Comparison of ENCODE assay signal across 22 mouse cellular contexts in the genomic region with DNA sequence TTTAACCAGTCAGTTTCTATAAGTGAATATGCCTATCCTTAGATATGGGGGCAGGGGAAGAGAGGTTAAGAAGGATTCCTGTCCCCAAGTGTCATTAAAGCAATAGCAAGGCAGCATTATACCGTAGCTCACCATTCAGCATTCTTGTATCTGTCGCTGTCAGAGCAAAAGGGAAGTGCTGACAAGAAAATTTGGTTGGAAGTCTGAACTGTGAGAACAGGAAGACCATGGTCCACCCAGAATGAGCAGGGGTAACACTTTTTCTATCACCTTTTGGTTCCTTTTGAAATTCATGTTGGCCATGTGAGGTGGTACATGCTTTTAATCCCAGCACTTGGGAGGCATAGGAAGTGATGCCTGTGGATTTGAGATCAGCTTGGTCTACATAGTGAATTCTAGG. TPM values are rescaled to one million over a fixed set of nuclear protein-coding genes. Genes with fewer than 3 reads are reported as not detected.
A peak's percentile ranks its signal among the peaks of the same experiment; 100 is the strongest.
DNase-seq lines count a peak whose midpoint lies in the region; ATAC-seq and TF ChIP-seq lines count a peak whose summit lies in the region.
"Had no signal": no experiment of that assay in that cellular context is flagged by ENCODE, and none has a peak within 500 bp of the region (broad histone marks: within the 10 kb centered on the region; RNA-seq: fewer than 3 reads in every experiment).

No protein-coding gene starts in this region.

- ATAC-seq in heart, embryonic 12.5 days (ENCODE audit: insufficient number of reproducible peaks, low FRiP score), result no peak
- no peak for ATAC-seq in lung, postnatal 0 days
- peak; percentile 24; the same call in 1 of the 2 replicates for ATAC-seq in common myeloid progenitor, adult 5-6 weeks (replicated peaks; ENCODE audit: low read depth, poor library complexity, severe bottlenecking)
- ATAC-seq: forebrain, embryonic 13.5 days; forebrain, postnatal 0 days had no signal

- no peaks in the 10 kb centered on the region for H3K36me3 ChIP-seq in heart, embryonic 12.5 days
- H3K36me3 ChIP-seq in lung, postnatal 0 days (ENCODE audit: insufficient read depth, low read length), result no peaks in the 10 kb centered on the region
- H3K36me3 ChIP-seq in megakaryocyte, embryonic 14.5 days (replicated peaks; ENCODE audit: low read length), result peaks cover 61% of the 10 kb centered on the region
- H3K36me3 ChIP-seq in limb, embryonic 10.5 days, result no peaks in the 10 kb centered on the region
- H3K36me3 ChIP-seq: embryonic facial prominence, embryonic 10.5 days; hindbrain, embryonic 10.5 days had no signal

- H3K27ac ChIP-seq in heart, embryonic 12.5 days (ENCODE audit: poor library complexity, severe bottlenecking), result no peak overlapping the region
- no peak overlapping the region for H3K27ac ChIP-seq in lung, postnatal 0 days (ENCODE audit: low read length)
- no peak overlapping the region for H3K27ac ChIP-seq in limb, embryonic 10.5 days
- H3K27ac ChIP-seq: embryonic facial prominence, embryonic 10.5 days; forebrain, embryonic 13.5 days; gastrocnemius, adult 2 months; heart, adult 2 months; hindbrain, embryonic 10.5 days; hindbrain, embryonic 14.5 days had no signal

- H3K4me2 ChIP-seq in heart, embryonic 12.5 days, result no peak overlapping the region
- 0 out of 2 replicates have a peak overlapping the region, but pooled peaks have one; percentile 1 for H3K4me2 ChIP-seq in lung, postnatal 0 days (replicated peaks; ENCODE audit: low read depth, low read length)
- H3K4me2 ChIP-seq: forebrain, embryonic 13.5 days; heart, embryonic 11.5 days; hindbrain, embryonic 14.5 days had no signal

- H3K9ac ChIP-seq in heart, embryonic 12.5 days, result no peak overlapping the region
- no peak overlapping the region for H3K9ac ChIP-seq in lung, postnatal 0 days (replicated peaks; ENCODE audit: low read depth)
- H3K9ac ChIP-seq: forebrain, embryonic 13.5 days; forebrain, postnatal 0 days; hindbrain, embryonic 14.5 days had no signal

- H3K4me1 ChIP-seq in heart, embryonic 12.5 days (replicated peaks), result peaks cover 7% of the 10 kb centered on the region
- H3K4me1 ChIP-seq in lung, postnatal 0 days (ENCODE audit: insufficient read depth, low read depth, low read length), result peaks cover 5% of the 10 kb centered on the region; the same call in 1 of the 2 replicates
- peaks cover 74% of the 10 kb centered on the region for H3K4me1 ChIP-seq in megakaryocyte, embryonic 14.5 days
- no peaks in the 10 kb centered on the region for H3K4me1 ChIP-seq in limb, embryonic 10.5 days
- H3K4me1 ChIP-seq: embryonic facial prominence, embryonic 10.5 days; forebrain, embryonic 13.5 days; hindbrain, embryonic 10.5 days had no signal

- TF ChIP-seq EP300 in lung, postnatal 0 days (IDR thresholded peaks at IDR 0.05), result no peak

- H3K27me3 ChIP-seq in heart, embryonic 12.5 days (replicated peaks), result no peaks in the 10 kb centered on the region
- H3K27me3 ChIP-seq in lung, postnatal 0 days (replicated peaks; ENCODE audit: insufficient read depth, low read length), result no peaks in the 10 kb centered on the region
- H3K27me3 ChIP-seq in megakaryocyte, embryonic 14.5 days (replicated peaks), result no peaks in the 10 kb centered on the region
- H3K27me3 ChIP-seq in limb, embryonic 10.5 days (ENCODE audit: low read depth, poor library complexity, severe bottlenecking), result no peaks in the 10 kb centered on the region
- H3K27me3 ChIP-seq: forebrain, embryonic 13.5 days had no signal

- no peak overlapping the region for H3K4me3 ChIP-seq in heart, embryonic 12.5 days
- H3K4me3 ChIP-seq in lung, postnatal 0 days (ENCODE audit: low read depth, low read length), result no peak overlapping the region
- H3K4me3 ChIP-seq in megakaryocyte, embryonic 14.5 days (replicated peaks), result peak overlapping the region; percentile 94
- no peak overlapping the region for H3K4me3 ChIP-seq in limb, embryonic 10.5 days
- H3K4me3 ChIP-seq: embryonic facial prominence, embryonic 10.5 days; forebrain, embryonic 13.5 days; gastrocnemius, adult 2 months; heart, adult 2 months; hindbrain, embryonic 10.5 days had no signal

- WGBS in heart, embryonic 12.5 days, result 73% methylated on average over 2 of the region's 2 CpGs
- 75% methylated on average over 2 of the region's 2 CpGs for WGBS in lung, postnatal 0 days
- 91% methylated on average over 2 of the region's 2 CpGs for WGBS in limb, embryonic 10.5 days

- no peaks in the 10 kb centered on the region for H3K9me3 ChIP-seq in heart, embryonic 12.5 days (replicated peaks)
- no peaks in the 10 kb centered on the region for H3K9me3 ChIP-seq in lung, postnatal 0 days (ENCODE audit: low read length)
- no peaks in the 10 kb centered on the region for H3K9me3 ChIP-seq in megakaryocyte, embryonic 14.5 days
- H3K9me3 ChIP-seq in limb, embryonic 10.5 days (replicated peaks), result no peaks in the 10 kb centered on the region
- H3K9me3 ChIP-seq: embryonic facial prominence, embryonic 10.5 days; forebrain, embryonic 13.5 days; hindbrain, embryonic 10.5 days had no signal

- no peak for TF ChIP-seq CTCF in lung, postnatal 0 days (IDR thresholded peaks at IDR 0.05)

- peak; percentile 76 for DNase-seq in heart, adult 11 months
- DNase-seq in lung, postnatal 0 days (ENCODE audit: low spot score), result no peak
- DNase-seq in lung, postnatal 4 days, result no peak
- DNase-seq in limb, embryonic 10.5 days (ENCODE audit: low spot score), result no peak
- no peak for DNase-seq in B cell, adult 2 months
- DNase-seq: adrenal gland, adult 2 months; adrenal gland, postnatal 25 days; cerebellum, adult 18-20 months; cerebellum, adult 9-11 months; cerebellum, postnatal 36 days; forebrain, postnatal 0 days; gastrocnemius, adult 2 months; gastrocnemius, postnatal 36 days; heart, adult 2 months had no signal

RNA-seq across cellular contexts. Expression of a gene that starts 1.4 kb away (rescaled TPM):
- polyA plus RNA-seq in heart, embryonic 12.5 days (2016; fragmentation: Nextera tagmentation; extraction: Ambion mirVana), result 2.1 and 2.9 TPM in 2 replicates
- 1.2 and 1.9 TPM in 2 replicates for polyA plus RNA-seq in lung, postnatal 0 days (2015; fragmentation: Nextera tagmentation; extraction: Ambion mirVana)
- total RNA-seq in common myeloid progenitor, adult 5-6 weeks (2017), result 10.0 and 15.6 TPM in 2 replicates
- polyA plus RNA-seq in megakaryocyte, embryonic 14.5 days (2012; ENCODE audit: insufficient read depth, low replicate concordance), result 34.4 and 41.9 TPM in 2 replicates
- polyA plus RNA-seq in limb, embryonic 10.5 days (2016; fragmentation: Nextera tagmentation; extraction: Ambion mirVana), result 0.41 and 0.54 TPM in 2 replicates

RNA-seq across cellular contexts. Expression of a gene that starts 28.1 kb away (rescaled TPM):
- polyA plus RNA-seq in heart, embryonic 12.5 days (2016; fragmentation: Nextera tagmentation; extraction: Ambion mirVana), result 89.4 and 89.9 TPM in 2 replicates
- 45.9 and 50.0 TPM in 2 replicates for polyA plus RNA-seq in lung, postnatal 0 days (2015; fragmentation: Nextera tagmentation; extraction: Ambion mirVana)
- total RNA-seq in common myeloid progenitor, adult 5-6 weeks (2017), result 37.1 and 50.5 TPM in 2 replicates
- 39.6 and 78.6 TPM in 2 replicates for polyA plus RNA-seq in megakaryocyte, embryonic 14.5 days (2012; ENCODE audit: insufficient read depth, low replicate concordance)
- polyA plus RNA-seq in limb, embryonic 10.5 days (2016; fragmentation: Nextera tagmentation; extraction: Ambion mirVana), result 168 and 193 TPM in 2 replicates

RNA-seq across cellular contexts. Expression of a gene that starts 28.8 kb away (rescaled TPM):
- polyA plus RNA-seq in heart, embryonic 12.5 days (2016; fragmentation: Nextera tagmentation; extraction: Ambion mirVana), result 745 and 746 TPM in 2 replicates
- polyA plus RNA-seq in lung, postnatal 0 days (2015; fragmentation: Nextera tagmentation; extraction: Ambion mirVana), result 352 and 364 TPM in 2 replicates
- total RNA-seq in common myeloid progenitor, adult 5-6 weeks (2017), result 452 and 491 TPM in 2 replicates
- 260 and 290 TPM in 2 replicates for polyA plus RNA-seq in megakaryocyte, embryonic 14.5 days (2012; ENCODE audit: insufficient read depth, low replicate concordance)
- polyA plus RNA-seq in limb, embryonic 10.5 days (2016; fragmentation: Nextera tagmentation; extraction: Ambion mirVana), result 464 and 473 TPM in 2 replicates

RNA-seq across cellular contexts. Expression of a gene that starts 42.4 kb away (rescaled TPM):
- 1.9 TPM in 2 replicates for polyA plus RNA-seq in heart, embryonic 12.5 days (2016; fragmentation: Nextera tagmentation; extraction: Ambion mirVana)
- polyA plus RNA-seq in lung, postnatal 0 days (2015; fragmentation: Nextera tagmentation; extraction: Ambion mirVana), result 0.95 and 1.0 TPM in 2 replicates
- total RNA-seq in common myeloid progenitor, adult 5-6 weeks (2017), result 2.1 and 2.7 TPM in 2 replicates
- polyA plus RNA-seq in megakaryocyte, embryonic 14.5 days (2012; ENCODE audit: insufficient read depth, low replicate concordance), result not detected in 2 replicates
- polyA plus RNA-seq in limb, embryonic 10.5 days (2016; fragmentation: Nextera tagmentation; extraction: Ambion mirVana), result 2.1 and 2.5 TPM in 2 replicates
